Mouse (Mus musculus) lung, postnatal 36 days (tissue): ENCODE data around the gene Git1.
A peak's percentile ranks its signal among the peaks of the same experiment; 100 is the strongest.
"Not testable (repeated sequence)": the region's sequence is repeated elsewhere in the genome, so short reads cannot be mapped to it uniquely, and the experiment has no call there.

Experiments used
- DNase-seq: peaks from one replicate; pipeline ENCODE4 v3.0.0; 2022; ENCODE audit warnings: mixed read lengths

Gene Git1

DNA sequence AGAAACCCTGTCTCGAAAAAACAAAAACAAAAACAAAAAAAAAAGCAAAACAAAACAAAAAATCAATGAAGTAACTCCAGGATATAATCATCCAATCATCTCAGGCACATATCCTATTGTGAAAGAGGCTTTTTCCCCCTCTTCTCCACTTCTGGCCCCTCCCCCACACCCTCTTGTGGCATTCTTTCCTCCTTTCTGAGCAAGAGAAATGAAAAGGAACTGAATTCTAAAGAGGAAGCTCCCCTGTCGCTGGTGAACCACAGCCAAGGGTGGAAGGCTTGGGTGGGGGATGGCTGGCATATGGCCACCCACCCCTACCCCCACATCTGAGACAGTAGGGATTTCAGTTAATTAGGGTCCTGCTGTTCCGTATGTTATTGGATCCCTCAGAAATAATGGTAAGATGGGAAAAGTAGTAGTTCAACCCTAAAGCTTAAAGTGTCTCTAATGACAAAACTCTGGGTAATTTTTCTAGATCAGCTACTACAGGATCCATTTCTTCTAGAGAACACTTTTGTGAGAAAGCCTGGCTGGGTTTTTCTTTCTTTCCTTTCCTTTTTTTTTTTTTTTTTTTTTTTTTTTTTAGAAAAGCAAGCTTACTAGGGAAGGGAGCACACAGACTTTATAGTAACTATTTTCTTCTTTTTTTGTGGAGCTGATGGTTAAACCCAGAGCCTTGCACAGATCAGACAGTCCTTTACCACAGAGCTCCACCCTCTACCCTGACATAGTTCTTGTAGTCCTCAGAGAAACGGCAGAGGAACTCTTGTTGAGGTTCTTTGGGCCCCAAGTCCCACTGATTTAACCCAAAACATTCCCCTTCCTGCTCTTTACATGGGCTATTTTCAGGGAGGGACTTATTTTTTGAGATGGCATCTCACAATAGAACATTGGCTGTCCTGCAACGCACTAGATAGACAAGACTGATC is 27.5 kb downstream of the Git1 start:
- DNase-seq: peak; percentile 74

DNA sequence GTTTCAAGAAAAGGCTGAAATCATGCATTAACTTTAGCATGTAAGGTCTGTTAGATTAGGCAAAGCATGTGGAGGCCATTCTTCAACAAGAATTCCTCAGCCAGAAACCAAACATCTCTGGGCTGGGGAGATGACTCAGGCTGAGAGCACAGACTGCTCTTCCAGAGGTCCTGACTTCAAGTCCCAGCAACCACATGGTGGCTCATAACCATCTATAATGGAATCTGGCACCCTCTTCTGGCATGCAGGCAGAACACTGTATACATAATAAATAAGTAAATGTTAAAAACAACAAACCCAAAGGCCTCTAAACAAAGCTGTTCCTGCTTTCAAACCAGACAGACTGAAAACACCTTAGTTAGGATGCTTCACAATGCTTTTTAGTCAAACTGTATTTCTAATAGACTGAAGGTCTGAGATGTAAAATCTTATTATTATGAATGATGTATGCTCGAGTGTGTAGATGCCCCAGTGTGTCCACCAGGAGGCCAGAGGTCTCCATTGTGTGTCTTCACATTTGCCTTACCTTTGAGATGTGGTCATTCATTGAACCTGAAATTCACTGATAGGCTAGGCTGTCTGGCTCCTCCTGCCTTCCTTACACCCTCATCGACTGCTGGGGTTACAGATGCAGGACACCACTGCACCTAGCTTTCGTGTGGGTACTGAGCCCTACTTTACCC is 32.6 kb downstream of the Git1 start:
- DNase-seq: no peak

DNA sequence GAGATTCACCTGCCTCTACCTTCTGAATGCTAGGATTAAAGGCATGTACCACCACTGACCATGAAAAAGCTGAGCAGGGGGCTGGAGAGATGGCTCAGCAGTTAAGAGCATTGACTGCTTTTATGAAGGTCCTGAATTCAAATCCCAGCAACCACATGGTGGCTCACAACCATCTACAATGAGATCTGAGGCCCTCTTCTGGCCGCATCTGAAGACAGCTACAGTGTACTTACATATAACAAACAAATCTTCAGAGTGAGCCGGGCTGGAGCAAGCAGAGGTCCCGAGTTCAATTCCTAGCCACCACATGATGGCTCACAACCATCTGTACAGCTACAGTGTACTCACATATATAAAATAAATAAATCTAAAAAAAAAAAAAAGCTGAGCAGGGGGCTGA is 35.1 kb downstream of the Git1 start:
- DNase-seq: not testable (repeated sequence)

DNA sequence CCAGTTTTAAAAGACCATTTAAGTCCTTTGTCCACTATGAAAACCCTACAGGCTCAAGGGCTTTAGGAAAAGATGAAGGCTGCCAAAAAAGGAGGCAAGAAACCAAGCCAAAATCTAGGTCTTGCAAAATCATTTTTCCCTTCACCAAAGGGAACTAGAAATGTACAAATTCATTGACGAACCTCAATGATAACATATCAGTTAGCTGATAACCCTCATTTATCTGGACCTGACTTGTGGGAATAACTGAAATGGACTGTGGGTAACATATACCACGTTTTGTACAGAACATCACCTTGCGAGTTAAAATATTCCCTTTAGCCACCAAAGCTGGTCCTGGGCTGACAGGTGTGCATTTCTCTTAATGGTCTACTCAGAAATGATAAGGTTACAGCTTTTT is 36.3 kb downstream of the Git1 start:
- no peak for DNase-seq

DNA sequence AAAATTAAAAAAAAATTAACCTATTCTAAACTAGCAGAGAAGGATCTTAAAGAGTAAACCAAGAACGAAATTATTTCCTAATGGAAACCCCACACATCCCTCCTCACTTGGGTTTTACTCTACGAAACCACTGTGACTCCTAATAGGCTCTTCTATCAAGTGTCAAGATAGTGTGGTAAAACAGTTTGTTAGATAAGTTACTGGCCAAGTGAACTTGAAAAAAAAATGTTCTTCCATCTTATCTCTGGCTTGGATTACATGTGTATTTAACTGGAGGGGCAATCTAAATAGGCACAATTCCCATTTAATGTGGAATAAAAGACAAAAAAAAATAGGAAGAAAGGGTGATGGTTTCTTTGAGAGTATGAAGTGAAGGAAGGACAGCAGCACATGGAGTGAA is 37.5 kb downstream of the Git1 start:
- no peak for DNase-seq

DNA sequence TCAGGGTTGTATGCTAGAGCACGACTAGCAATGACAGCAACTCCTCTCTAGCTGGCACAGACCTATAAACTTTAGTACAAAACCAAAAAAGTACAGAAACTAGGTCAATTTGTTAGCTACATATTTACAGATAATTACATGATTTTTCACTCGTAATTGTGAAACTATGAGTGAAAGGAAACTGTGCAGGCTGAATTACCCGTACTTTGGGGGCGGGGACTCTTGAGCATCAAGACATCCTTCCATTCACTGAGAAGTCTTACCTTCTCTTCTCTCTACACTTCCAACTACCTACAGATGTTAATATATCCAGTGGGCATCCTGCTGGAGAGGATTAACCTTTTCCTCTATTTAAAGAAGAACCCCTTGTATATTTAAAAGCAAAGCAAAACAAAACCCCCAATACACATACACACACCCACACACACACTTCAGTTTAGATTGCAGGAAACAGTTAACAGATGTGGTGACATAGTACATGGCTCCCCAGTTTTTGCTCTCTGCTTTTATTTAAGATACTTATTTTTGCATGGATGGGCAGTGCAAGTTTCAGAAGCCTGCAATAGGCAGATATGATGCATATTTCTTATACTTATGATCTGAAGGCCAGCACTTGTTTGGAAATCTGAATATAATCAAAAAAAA is 39.0 kb downstream of the Git1 start:
- no peak for DNase-seq

DNA sequence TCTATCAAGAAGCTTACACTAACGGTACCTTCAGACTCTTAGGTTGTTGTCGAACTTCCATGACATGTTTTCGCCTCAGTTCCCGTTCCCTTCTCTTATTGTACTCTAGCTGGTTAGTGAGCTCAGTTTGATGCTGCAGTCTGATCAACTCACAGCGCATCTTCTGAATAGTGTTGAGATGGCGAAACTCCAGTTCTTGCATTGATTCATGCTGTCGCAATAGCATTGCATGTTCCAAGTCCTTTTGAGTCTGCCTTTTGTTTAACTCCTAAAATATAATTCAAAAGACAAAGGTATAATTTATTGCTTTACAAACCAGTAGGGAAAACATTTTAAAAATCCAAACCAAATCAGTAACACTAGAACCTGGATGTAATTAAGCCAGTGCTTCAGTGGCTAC is 51.9 kb downstream of the Git1 start:
- DNase-seq: no peak
